Mouse (Mus musculus): ENCODE measurements around the gene Rarg.

GRCm38 (mm10) chr15:102248131-102248811 lies 9.0 kb downstream of the Rarg start:
- TF ChIP-seq CHD2 (IDR thresholded peaks at IDR 0.05; ENCODE audit: low read depth, low read length) = no peak
- no peak for TF ChIP-seq MAFK (IDR thresholded peaks at IDR 0.05; ENCODE audit: insufficient read depth, low read depth, low read length)

All from ES-E14 (cell line).